Mouse (Mus musculus) forebrain, embryonic 10.5 days (tissue): ENCODE measurements around the gene Hoxd11. TPM values are rescaled to one million over a fixed set of nuclear protein-coding genes. Genes with fewer than 3 reads are reported as not detected.
A peak's percentile ranks its signal among the peaks of the same experiment; 100 is the strongest.

Source experiments
- DNase-seq: peaks from one replicate; pipeline ENCODE4 v3.0.0-alpha.2; 2017; ENCODE audit warnings: low spot score; ENCODE audit errors: extremely low spot score
- H3K27ac ChIP-seq: fragments of 300-500 bp; sonication (generic); 2 replicates; pipeline ENCODE4 v1.5.1; 2016; ENCODE audit warnings: mild to moderate bottlenecking
- H3K27me3 ChIP-seq: fragments of 300-500 bp; sonication (generic); 2 replicates; pipeline ENCODE4 v1.6.1; 2016; ENCODE audit warnings: mild to moderate bottlenecking; ENCODE audit not compliant: poor library complexity, severe bottlenecking
- H3K36me3 ChIP-seq: fragments of 300-500 bp; sonication (generic); replicated peaks from 2 replicates; pipeline ENCODE4 v1.6.1; 2016; ENCODE audit warnings: mild to moderate bottlenecking, moderate library complexity
- H3K4me1 ChIP-seq: fragments of 300-500 bp; sonication (generic); 2 replicates; pipeline ENCODE4 v1.6.1; 2016
- H3K4me3 ChIP-seq: fragments of 300-500 bp; sonication (generic); 2 replicates; pipeline ENCODE4 v1.5.1; 2016; ENCODE audit warnings: mild to moderate bottlenecking, moderate library complexity
- H3K9me3 ChIP-seq: fragments of 300-500 bp; sonication (generic); 2 replicates; pipeline ENCODE4 v1.6.1; 2016; ENCODE audit warnings: mild to moderate bottlenecking, moderate library complexity
- WGBS: fragments of 180-500 bp; shearing (Covaris S2); methylation state at CpG from one replicate; pipeline ENCODE4 v1.1.7; 2016; 5-methylcytosine and 5-hydroxymethylcytosine counted together
- polyA plus RNA-seq: library from polyadenylated mRNA; unstranded; fragments of >200 nt; fragmentation: Nextera tagmentation; extraction: Ambion mirVana; gene quantifications from 2 replicates; pipeline ENCODE4 v1.2.1, GENCODE M21; 2016

The Hoxd11 gene
- polyA plus RNA-seq, 1 experiment from 2014 or later = not detected

- Histone ChIP-seq H3K4me1 (peaks cover 21% of the 10 kb centered on the region), H3K27ac (no peak overlapping the region), H3K9me3 (no peaks in the 10 kb centered on the region), H3K36me3 (no peaks in the 10 kb centered on the region), H3K27me3 (peaks cover 100% of the 10 kb centered on the region), H3K4me3 (peak overlapping the region; percentile 51)
- DNase-seq = peak; percentile 72
- WGBS = under 1% methylated on average over 74 of the region's 74 CpGs
These were observed 10.8 kb upstream of the Hoxd11 start for GRCm38 (mm10) chr2:74668370-74669229.

- Histone ChIP-seq H3K9me3 (no peaks in the 10 kb centered on the region), H3K27me3 (peaks cover 100% of the 10 kb centered on the region), H3K4me1 (peaks cover 25% of the 10 kb centered on the region), H3K36me3 (no peaks in the 10 kb centered on the region), H3K27ac (no peak overlapping the region), H3K4me3 (no peak overlapping the region)
- WGBS = 0% methylated on average over 3 of the region's 3 CpGs
- DNase-seq = no peak
These were observed 10.2 kb upstream of the Hoxd11 start for GRCm38 (mm10) chr2:74669230-74669578.

- peaks cover 100% of the 10 kb centered on the region for H3K27me3 ChIP-seq
- H3K4me3 ChIP-seq = no peak overlapping the region
- DNase-seq = no peak
- WGBS = 3% methylated on average over 14 of the region's 14 CpGs
- no peaks in the 10 kb centered on the region for H3K9me3 ChIP-seq
- H3K27ac ChIP-seq = no peak overlapping the region
- H3K36me3 ChIP-seq = no peaks in the 10 kb centered on the region
- H3K4me1 ChIP-seq = peaks cover 25% of the 10 kb centered on the region
These were observed 9.6 kb upstream of the Hoxd11 start for GRCm38 (mm10) chr2:74669650-74670235.

- peaks cover 31% of the 10 kb centered on the region for H3K4me1 ChIP-seq
- no peaks in the 10 kb centered on the region for H3K9me3 ChIP-seq
- no peak overlapping the region for H3K27ac ChIP-seq
- no peak for DNase-seq
- H3K4me3 ChIP-seq = no peak overlapping the region
- WGBS = 2% methylated on average over 3 of the region's 3 CpGs
- H3K36me3 ChIP-seq = no peaks in the 10 kb centered on the region
- H3K27me3 ChIP-seq = peaks cover 100% of the 10 kb centered on the region
These were observed 8.6 kb upstream of the Hoxd11 start for GRCm38 (mm10) chr2:74670632-74671188.

DNA sequence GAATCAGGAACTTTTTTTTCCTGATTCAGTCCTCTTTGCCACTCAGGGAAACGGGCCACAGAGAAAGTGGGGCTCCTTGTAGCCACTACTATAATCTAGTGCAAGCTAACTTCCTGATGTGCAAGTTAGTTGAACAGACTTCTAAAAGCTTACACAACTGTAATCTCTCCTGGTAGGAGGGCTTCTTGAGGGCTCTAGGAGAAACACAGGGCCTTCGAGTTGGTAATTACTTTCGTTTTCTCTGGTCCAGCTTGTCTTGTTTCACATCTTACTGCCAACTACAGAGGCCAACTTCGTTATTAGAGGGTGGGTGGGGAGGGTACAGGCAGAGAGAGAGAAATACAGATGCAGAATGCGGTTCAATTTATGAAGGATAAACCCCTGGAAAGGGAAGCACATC lies 7.5 kb upstream of the Hoxd11 start:
- DNase-seq = no peak

GRCm38 (mm10) chr2:74672481-74673362 lies 6.6 kb upstream of the Hoxd11 start:
- Histone ChIP-seq H3K4me3 (peak overlapping the region; percentile 28), H3K4me1 (peaks cover 29% of the 10 kb centered on the region), H3K27me3 (peaks cover 100% of the 10 kb centered on the region), H3K9me3 (no peaks in the 10 kb centered on the region), H3K27ac (no peak overlapping the region), H3K36me3 (no peaks in the 10 kb centered on the region)
- WGBS = under 1% methylated on average over 40 of the region's 40 CpGs
- DNase-seq = peak; percentile 79

More for the DNA sequence above, 7.5 kb upstream of the Hoxd11 start:
- no peaks in the 10 kb centered on the region for H3K36me3 ChIP-seq
- peaks cover 31% of the 10 kb centered on the region for H3K4me1 ChIP-seq
- H3K4me3 ChIP-seq = no peak overlapping the region
- no peak overlapping the region for H3K27ac ChIP-seq
- WGBS = 2% methylated on average over 5 of the region's 5 CpGs
- peaks cover 100% of the 10 kb centered on the region for H3K27me3 ChIP-seq
- no peaks in the 10 kb centered on the region for H3K9me3 ChIP-seq

DNA sequence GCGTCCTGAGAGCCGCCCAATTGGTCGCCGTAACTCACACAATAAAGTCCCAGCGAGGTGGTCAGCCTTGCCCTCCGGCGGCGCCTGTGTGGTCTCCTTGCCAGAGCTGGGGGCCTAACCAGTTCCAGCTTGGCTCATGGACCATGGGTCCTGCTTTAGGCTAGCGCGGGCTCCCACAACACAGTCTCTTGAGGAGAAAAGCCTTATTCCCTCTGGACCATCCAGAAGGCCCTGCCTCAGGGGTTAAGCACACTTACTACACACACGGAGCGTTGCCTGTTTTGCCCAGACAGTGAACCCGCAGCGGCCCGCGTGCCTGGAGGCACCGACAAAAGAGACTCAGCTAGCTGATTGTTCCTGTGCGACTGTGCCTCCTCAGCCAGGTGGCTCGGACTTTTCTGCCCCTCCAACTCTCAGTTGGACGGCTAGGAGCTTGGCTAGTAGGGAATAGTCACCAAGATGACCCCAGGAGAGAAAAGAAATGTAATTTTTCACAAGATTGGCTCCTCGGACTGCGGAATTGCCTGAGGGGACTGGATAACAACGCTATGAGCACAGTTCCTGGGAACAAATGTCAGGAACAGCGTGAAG lies 5.4 kb upstream of the Hoxd11 start:
- H3K4me3 ChIP-seq = no peak overlapping the region
- no peaks in the 10 kb centered on the region for H3K36me3 ChIP-seq
- H3K27me3 ChIP-seq = peaks cover 100% of the 10 kb centered on the region
- H3K4me1 ChIP-seq = peaks cover 19% of the 10 kb centered on the region
- no peaks in the 10 kb centered on the region for H3K9me3 ChIP-seq
- no peak overlapping the region for H3K27ac ChIP-seq
- WGBS = under 1% methylated on average over 24 of the region's 24 CpGs
- peak; percentile 53 for DNase-seq

GRCm38 (mm10) chr2:74674881-74675665 lies 4.3 kb upstream of the Hoxd11 start, which contains the start of gene Hoxd12:
Gene Hoxd12, plus strand, starts transcription at chr2:74675013.
- Histone ChIP-seq H3K9me3 (no peaks in the 10 kb centered on the region), H3K4me1 (peaks cover 19% of the 10 kb centered on the region), H3K27ac (no peak within 1 kb of the TSS), H3K4me3 (no peak within 1 kb of the TSS), H3K27me3 (peaks cover 100% of the 10 kb centered on the region), H3K36me3 (no peaks in the 10 kb centered on the region)
- no peak for DNase-seq
- 2% methylated on average over 47 of the region's 47 CpGs for WGBS

- H3K36me3 ChIP-seq = no peaks in the 10 kb centered on the region
- H3K4me3 ChIP-seq = no peak overlapping the region
- no peaks in the 10 kb centered on the region for H3K9me3 ChIP-seq
- WGBS = 4% methylated on average over 24 of the region's 24 CpGs
- H3K27me3 ChIP-seq = peaks cover 100% of the 10 kb centered on the region
- no peak for DNase-seq
- H3K4me1 ChIP-seq = peaks cover 19% of the 10 kb centered on the region
- H3K27ac ChIP-seq = no peak overlapping the region
These were observed 3.6 kb upstream of the Hoxd11 start for GRCm38 (mm10) chr2:74675666-74676282.

DNA sequence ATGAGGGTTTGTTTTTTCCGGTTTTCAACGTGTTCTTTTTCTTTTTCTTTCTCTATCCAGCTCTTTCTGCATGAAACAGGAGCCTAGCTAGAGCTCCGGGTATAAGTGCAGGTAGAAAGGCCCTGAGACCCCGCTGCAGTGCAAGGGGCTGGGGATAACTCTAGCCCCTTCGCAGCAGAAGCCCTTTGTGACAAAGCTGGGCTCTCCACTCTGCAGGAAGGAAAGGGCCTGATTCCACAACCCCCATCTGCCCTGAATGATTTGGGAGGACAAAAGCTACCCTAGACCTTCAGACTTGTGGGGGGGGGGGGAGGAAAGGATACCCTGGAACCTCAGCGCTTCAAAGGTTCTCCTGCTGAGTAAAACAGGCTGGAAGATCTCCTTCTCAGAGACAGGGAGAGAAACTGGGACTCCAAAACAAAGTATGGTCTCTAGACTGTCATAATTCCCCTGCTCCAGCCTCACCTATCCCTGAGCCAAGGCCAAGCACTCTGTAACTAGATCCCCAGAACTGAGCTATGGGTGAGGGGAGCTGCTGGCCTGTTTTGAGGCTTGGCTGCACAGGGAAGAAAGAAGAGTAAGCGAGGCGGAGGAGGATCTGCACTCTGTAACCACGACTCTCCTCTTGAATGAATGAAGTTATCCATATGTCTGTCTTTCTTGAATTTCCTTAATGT lies 2.8 kb upstream of the Hoxd11 start:
- Histone ChIP-seq H3K4me3 (no peak overlapping the region), H3K27me3 (peaks cover 100% of the 10 kb centered on the region), H3K27ac (no peak overlapping the region), H3K4me1 (peaks cover 19% of the 10 kb centered on the region), H3K9me3 (no peaks in the 10 kb centered on the region), H3K36me3 (no peaks in the 10 kb centered on the region)
- no peak for DNase-seq
- 3% methylated on average over 9 of the region's 9 CpGs for WGBS

DNA sequence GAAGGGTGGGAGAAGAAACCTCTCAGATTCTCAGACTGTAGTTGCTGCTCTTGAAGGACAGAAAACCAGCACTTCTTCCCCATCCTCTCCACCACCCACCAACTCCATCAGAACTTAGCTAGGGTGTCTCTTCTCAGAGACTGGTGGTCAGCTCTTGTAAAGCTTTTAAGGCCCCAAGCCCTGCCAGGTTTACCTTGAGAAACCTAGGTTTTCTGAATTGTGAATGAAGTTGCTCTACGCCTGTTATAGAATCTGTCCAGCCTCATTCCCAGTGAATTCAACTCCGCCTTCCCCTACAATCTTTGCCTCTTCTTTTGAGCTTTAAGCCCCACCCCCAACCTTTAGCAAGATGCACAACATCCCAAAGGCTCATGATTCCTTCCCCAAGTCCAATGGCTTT lies 2.3 kb upstream of the Hoxd11 start:
- DNase-seq = no peak
- Histone ChIP-seq H3K27ac (no peak overlapping the region), H3K4me1 (peaks cover 24% of the 10 kb centered on the region), H3K9me3 (no peaks in the 10 kb centered on the region), H3K4me3 (no peak overlapping the region), H3K36me3 (no peaks in the 10 kb centered on the region), H3K27me3 (peaks cover 100% of the 10 kb centered on the region)
- WGBS = 10% methylated on average over 2 of the region's 2 CpGs
